Mouse (Mus musculus): ENCODE data around the gene Metrnl. TPM values are rescaled to one million over a fixed set of nuclear protein-coding genes. Genes with fewer than 3 reads are reported as not detected.

The Metrnl gene
- total and polyA plus RNA-seq, 3 experiments, result 0.33 to 1.1 (median 1.1) TPM

- Histone ChIP-seq H3K4me1 (ENCODE audit: control insufficient read depth in 1 of 2, insufficient read depth in 2 of 2) (peaks cover 0 to 5% of the 10 kb centered on the region in 2 experiments; a peak in 1 of 4 replicates), H3K9me3 (replicated peaks; ENCODE audit: low read length) (no peaks in the 10 kb centered on the region), H3K9ac (ENCODE audit: insufficient read depth, low read depth) (no peak overlapping the region), H3K27me3 (replicated peaks) (no peaks in the 10 kb centered on the region), H3K27ac (ENCODE audit: insufficient read depth, low read depth) (no peak overlapping the region), H3K4me3 (replicated peaks in 1 of 3; ENCODE audit: low read depth in 2 of 3, low read length in 2 of 3, poor library complexity in 1 of 3) (no peak overlapping the region), H3K4me2 (ENCODE audit: insufficient read depth, low read depth, poor library complexity, severe bottlenecking) (no peak overlapping the region), H3K79me2 (replicated peaks; ENCODE audit: control insufficient read depth, extremely low read depth, insufficient read depth, poor library complexity, severe bottlenecking) (no peaks in the 10 kb centered on the region), H3K36me3 (replicated peaks in 1 of 2; ENCODE audit: control insufficient read depth in 1 of 2, insufficient read depth in 1 of 2, low read length in 1 of 2) (peaks cover 34 to 70% of the 10 kb centered on the region in 2 experiments)
- TF ChIP-seq NELFE (IDR thresholded peaks at IDR 0.05; ENCODE audit: low read depth, low read length), result peak; percentile 37; the same call in 1 of the 2 replicates
- TF ChIP-seq TBP (conservative IDR thresholded peaks at IDR 0.05; ENCODE audit: low read depth, low read length), result no peak
- peak; percentile 69 for TF ChIP-seq RAD21 (IDR thresholded peaks at IDR 0.05; ENCODE audit: low read depth, low read length)
- peak; percentile 82 for TF ChIP-seq SMC3 (IDR thresholded peaks at IDR 0.05; ENCODE audit: low read depth, low read length)
- no peak for TF ChIP-seq POLR2A (IDR thresholded peaks at IDR 0.05; ENCODE audit: low read depth, low read length)
- TF ChIP-seq CHD1 (IDR thresholded peaks at IDR 0.05; ENCODE audit: low read depth, low read length), result no peak
- peak; percentile 27; the same call in 1 of the 2 replicates for TF ChIP-seq ELF1 (IDR thresholded peaks at IDR 0.05; ENCODE audit: low read depth, low read length)
- TF ChIP-seq CTCF (conservative IDR thresholded peaks at IDR 0.05 in 1 of 2, IDR thresholded peaks at IDR 0.05 in 1 of 2; ENCODE audit: low read depth in 2 of 2, low read length in 2 of 2), result peak; percentile 62 to 82
- DNase-seq (ENCODE audit: extremely low read depth), result peak; percentile 77
- in situ Hi-C loops (cut with MboI; ENCODE audit: low pct_ligation_motif_present, low pct_unique_long_range_greater_than_20kb, low sequenced_read_pairs) (no loop called here), dilution Hi-C loops (cut with MboI; ENCODE audit: extremely low pct_ligation_motif_present, extremely low pct_unique_long_range_greater_than_20kb, low sequenced_read_pairs) (no loop called here)
These were observed 48.6 kb upstream of the Metrnl start for GRCm38 (mm10) chr11:121652547-121653305.

- no peak overlapping the region for H3K4me2 ChIP-seq (ENCODE audit: insufficient read depth, low read depth, poor library complexity, severe bottlenecking)
- dilution Hi-C loops (cut with MboI; ENCODE audit: extremely low pct_ligation_motif_present, extremely low pct_unique_long_range_greater_than_20kb, low sequenced_read_pairs) (no loop called here), in situ Hi-C loops (cut with MboI; ENCODE audit: low pct_ligation_motif_present, low pct_unique_long_range_greater_than_20kb, low sequenced_read_pairs) (no loop called here)
- H3K36me3 ChIP-seq (replicated peaks in 1 of 2; ENCODE audit: control insufficient read depth in 1 of 2, insufficient read depth in 1 of 2, low read length in 1 of 2), result peaks cover 26 to 68% of the 10 kb centered on the region in 2 experiments
- no peak overlapping the region for H3K9ac ChIP-seq (ENCODE audit: insufficient read depth, low read depth)
- no peak overlapping the region for H3K27ac ChIP-seq (ENCODE audit: insufficient read depth, low read depth)
- no peak for TF ChIP-seq BHLHE40 (IDR thresholded peaks at IDR 0.05; ENCODE audit: low read depth, low read length)
- no peak for TF ChIP-seq TCF12 (IDR thresholded peaks at IDR 0.05; ENCODE audit: low read depth, low read length)
- no peak for TF ChIP-seq TBP (conservative IDR thresholded peaks at IDR 0.05; ENCODE audit: low read depth, low read length)
- TF ChIP-seq CHD2 (IDR thresholded peaks at IDR 0.05; ENCODE audit: low read length), result no peak
- TF ChIP-seq JUN (IDR thresholded peaks at IDR 0.05; ENCODE audit: insufficient read depth, low read depth, low read length), result no peak
- TF ChIP-seq ETS1 (conservative IDR thresholded peaks at IDR 0.05; ENCODE audit: low read depth, low read length), result no peak
- no peak for TF ChIP-seq GABPA (IDR thresholded peaks at IDR 0.05; ENCODE audit: insufficient replicate concordance, low read depth, low read length)
- TF ChIP-seq MAZ (IDR thresholded peaks at IDR 0.05; ENCODE audit: low read depth, low read length), result no peak
- TF ChIP-seq HCFC1 (IDR thresholded peaks at IDR 0.05; ENCODE audit: low read depth, low read length), result no peak
- TF ChIP-seq NRF1 (IDR thresholded peaks at IDR 0.05; ENCODE audit: low read depth, low read length), result no peak
- TF ChIP-seq JUND (conservative IDR thresholded peaks at IDR 0.05; ENCODE audit: low read depth, low read length), result no peak
- TF ChIP-seq MAX (IDR thresholded peaks at IDR 0.05; ENCODE audit: low read length), result no peak
- no peak for TF ChIP-seq POLR2A (IDR thresholded peaks at IDR 0.05; ENCODE audit: low read depth, low read length)
- no peak for TF ChIP-seq MXI1 (IDR thresholded peaks at IDR 0.05; ENCODE audit: low read depth, low read length)
- no peak for TF ChIP-seq MEF2A (IDR thresholded peaks at IDR 0.05; ENCODE audit: borderline replicate concordance, low read depth, low read length)
- TF ChIP-seq EP300 (IDR thresholded peaks at IDR 0.05; ENCODE audit: low read length), result no peak
- DNase-seq (ENCODE audit: extremely low read depth), result no peak
- H3K27me3 ChIP-seq (replicated peaks), result no peaks in the 10 kb centered on the region
- H3K4me3 ChIP-seq (replicated peaks in 1 of 3; ENCODE audit: low read depth in 2 of 3, low read length in 2 of 3, poor library complexity in 1 of 3), result no peak overlapping the region
- peaks cover 0 to 9% of the 10 kb centered on the region in 2 experiments; a peak in 1 of 4 replicates for H3K4me1 ChIP-seq (ENCODE audit: control insufficient read depth in 1 of 2, insufficient read depth in 2 of 2)
- no peaks in the 10 kb centered on the region for H3K79me2 ChIP-seq (replicated peaks; ENCODE audit: control insufficient read depth, extremely low read depth, insufficient read depth, poor library complexity, severe bottlenecking)
- no peaks in the 10 kb centered on the region for H3K9me3 ChIP-seq (replicated peaks; ENCODE audit: low read length)
These were observed 47.7 kb upstream of the Metrnl start for GRCm38 (mm10) chr11:121653631-121654030.
